Mouse (Mus musculus) E14TG2a.4 (cell line): Measurements from ENCODE around the gene Aco2.

Source experiments
- H3K27me3 ChIP-seq: 2 replicates; pipeline ENCODE4 v1.6.1; 2014; ENCODE audit warnings: low read length, control low read depth; ENCODE audit not compliant: insufficient read depth
- H3K36me3 ChIP-seq: 2 replicates; pipeline ENCODE4 v1.6.1; 2014; ENCODE audit warnings: low read length, control low read depth; ENCODE audit not compliant: insufficient read depth
- H3K4me1 ChIP-seq: replicated peaks from 2 replicates; pipeline ENCODE4 v1.6.1; 2014; ENCODE audit warnings: low read depth, low read length, control low read depth
- H3K4me3 ChIP-seq: replicated peaks from 2 replicates; pipeline ENCODE4 v1.5.1; 2014; ENCODE audit warnings: mild to moderate bottlenecking, low read length
- H3K9me3 ChIP-seq: 2 replicates; pipeline ENCODE4 v1.6.1; 2014; ENCODE audit warnings: low read length, control low read depth
- CTCF ChIP-seq: conservative IDR thresholded peaks from 2 replicates; pipeline ENCODE4 v1.5.1; 2014; ENCODE audit warnings: low read length
- NANOG ChIP-seq: IDR thresholded peaks from 2 replicates; pipeline ENCODE4 v1.6.1; 2014; ENCODE audit warnings: borderline replicate concordance, low read length, mixed read lengths
- POU5F1 ChIP-seq: IDR thresholded peaks from 2 replicates; pipeline ENCODE4 v1.6.1; 2014; ENCODE audit warnings: low read length, borderline replicate concordance

The Aco2 gene

GRCm38 (mm10) chr15:81833481-81833880, 38.6 kb upstream of the Aco2 start:
- peaks cover 32% of the 10 kb centered on the region for H3K4me1 ChIP-seq
- H3K36me3 ChIP-seq, result no peaks in the 10 kb centered on the region
- peaks cover 45% of the 10 kb centered on the region for H3K27me3 ChIP-seq
- H3K9me3 ChIP-seq, result no peaks in the 10 kb centered on the region
- TF ChIP-seq POU5F1, result no peak
- no peak for TF ChIP-seq CTCF
- TF ChIP-seq NANOG, result no peak
- H3K4me3 ChIP-seq, result no peak overlapping the region

GRCm38 (mm10) chr15:81834171-81834841, 37.8 kb upstream of the Aco2 start:
- H3K27me3 ChIP-seq, result peaks cover 47% of the 10 kb centered on the region
- peaks cover 38% of the 10 kb centered on the region for H3K4me1 ChIP-seq
- no peak for TF ChIP-seq POU5F1
- no peak for TF ChIP-seq CTCF
- TF ChIP-seq NANOG, result no peak
- no peak overlapping the region for H3K4me3 ChIP-seq
- no peaks in the 10 kb centered on the region for H3K36me3 ChIP-seq
- no peaks in the 10 kb centered on the region for H3K9me3 ChIP-seq

GRCm38 (mm10) chr15:81835007-81835880, 36.9 kb upstream of the Aco2 start:
- Histone ChIP-seq H3K36me3 (no peaks in the 10 kb centered on the region), H3K4me3 (no peak overlapping the region; the same call in 1 of the 2 replicates), H3K4me1 (peaks cover 44% of the 10 kb centered on the region), H3K27me3 (peaks cover 53% of the 10 kb centered on the region), H3K9me3 (no peaks in the 10 kb centered on the region)
- no peak for TF ChIP-seq POU5F1
- TF ChIP-seq NANOG, result no peak
- no peak for TF ChIP-seq CTCF

- no peaks in the 10 kb centered on the region for H3K36me3 ChIP-seq
- H3K4me1 ChIP-seq, result peaks cover 37% of the 10 kb centered on the region
- H3K4me3 ChIP-seq, result peak overlapping the region; percentile 71
- no peak for TF ChIP-seq CTCF
- no peak for TF ChIP-seq POU5F1
- TF ChIP-seq NANOG, result no peak
- peaks cover 53% of the 10 kb centered on the region for H3K27me3 ChIP-seq
- H3K9me3 ChIP-seq, result no peaks in the 10 kb centered on the region
Observed at GRCm38 (mm10) chr15:81836124-81836821, 35.8 kb upstream of the Aco2 start.

GRCm38 (mm10) chr15:81836966-81837920, 34.9 kb upstream of the Aco2 start:
- Histone ChIP-seq H3K9me3 (no peaks in the 10 kb centered on the region), H3K36me3 (no peaks in the 10 kb centered on the region), H3K4me3 (no peak overlapping the region), H3K4me1 (peaks cover 34% of the 10 kb centered on the region), H3K27me3 (peaks cover 54% of the 10 kb centered on the region)
- no peak for TF ChIP-seq CTCF
- TF ChIP-seq NANOG, result no peak
- no peak for TF ChIP-seq POU5F1

GRCm38 (mm10) chr15:81838554-81839235, 33.4 kb upstream of the Aco2 start:
- TF ChIP-seq POU5F1, result no peak
- TF ChIP-seq CTCF, result no peak
- no peak for TF ChIP-seq NANOG
- no peaks in the 10 kb centered on the region for H3K9me3 ChIP-seq
- peaks cover 34% of the 10 kb centered on the region for H3K4me1 ChIP-seq
- H3K4me3 ChIP-seq, result peak overlapping the region; percentile 62
- no peaks in the 10 kb centered on the region for H3K36me3 ChIP-seq
- H3K27me3 ChIP-seq, result peaks cover 56% of the 10 kb centered on the region

GRCm38 (mm10) chr15:81839634-81840033, 32.5 kb upstream of the Aco2 start:
- H3K27me3 ChIP-seq, result peaks cover 47% of the 10 kb centered on the region
- no peak overlapping the region for H3K4me3 ChIP-seq
- no peaks in the 10 kb centered on the region for H3K9me3 ChIP-seq
- TF ChIP-seq NANOG, result no peak
- TF ChIP-seq CTCF, result no peak
- no peak for TF ChIP-seq POU5F1
- H3K4me1 ChIP-seq, result peaks cover 41% of the 10 kb centered on the region
- no peaks in the 10 kb centered on the region for H3K36me3 ChIP-seq
